Mouse (Mus musculus): ENCODE results near the gene Sdha. TPM values are rescaled to one million over a fixed set of nuclear protein-coding genes. Genes with fewer than 3 reads are reported as not detected.

Sdha gene
- total RNA-seq, 2 experiments from 2014 or later: 450 to 473 TPM

DNA sequence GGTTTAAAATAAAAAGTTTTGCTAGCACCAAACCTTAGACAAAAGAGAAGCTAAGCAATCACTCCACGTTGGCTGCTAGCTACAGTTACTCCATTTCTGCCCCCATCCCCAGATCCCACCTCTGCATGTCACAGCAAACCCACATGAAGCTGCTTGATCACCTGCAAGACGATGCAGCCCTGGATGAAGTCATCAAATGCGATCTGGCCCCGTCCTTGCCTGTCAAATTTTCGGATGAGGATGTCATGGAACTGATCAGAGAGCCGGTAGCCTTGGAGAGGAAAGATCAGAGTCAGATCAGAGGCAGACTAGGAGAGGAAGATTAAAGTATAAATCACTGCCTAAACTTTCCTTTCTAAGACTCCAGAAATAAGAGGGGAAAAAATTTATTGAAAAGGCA is 44.7 kb downstream of the Sdha start:
- no peak for DNase-seq (ENCODE audit: low spot score in 2 of 2)

DNA sequence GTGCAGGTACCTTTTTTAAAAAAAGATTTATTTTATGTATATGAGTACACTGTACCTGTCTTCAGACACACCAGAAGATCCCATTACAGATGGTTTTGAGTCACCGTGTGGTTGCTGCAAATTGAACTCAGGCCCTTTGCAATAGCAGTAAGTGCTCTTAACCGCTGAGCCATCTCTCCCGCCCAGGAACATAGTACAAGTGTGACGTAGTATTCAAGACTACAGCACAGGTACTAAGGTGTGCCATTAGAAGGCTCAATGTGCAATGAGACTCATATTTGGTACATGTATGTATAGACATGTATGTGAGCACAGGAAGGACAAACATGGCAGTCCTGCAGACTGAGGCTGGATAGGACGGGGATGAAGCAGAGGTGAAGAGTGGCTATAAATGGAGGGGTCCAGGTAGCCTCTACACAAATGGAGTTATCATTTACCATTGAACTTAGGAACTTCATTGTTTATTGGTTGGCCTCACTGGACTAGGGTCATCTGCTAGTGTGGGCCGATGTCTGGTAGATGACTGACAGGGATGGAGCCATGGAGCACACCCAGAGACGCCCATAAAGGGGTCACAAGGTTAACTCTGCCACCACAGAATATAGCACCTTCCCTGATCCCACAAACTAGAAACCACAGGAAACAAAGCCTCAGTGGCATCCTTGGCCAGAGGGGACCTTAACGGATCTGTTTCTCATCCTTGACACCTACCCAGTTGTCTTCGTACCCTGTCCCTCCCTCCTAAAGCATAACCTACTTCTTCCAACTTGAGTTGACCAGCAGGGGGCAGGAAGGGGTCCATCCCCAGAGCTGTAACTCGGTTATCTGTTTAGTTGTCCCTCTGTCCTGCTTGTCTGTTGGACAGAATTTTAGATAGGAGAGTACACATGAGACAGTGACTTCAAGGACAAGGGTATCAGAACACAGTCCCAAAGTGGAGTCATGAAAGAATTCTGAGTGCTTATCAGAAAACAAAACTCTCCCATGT is 47.7 kb downstream of the Sdha start:
- no peak for DNase-seq (ENCODE audit: low spot score in 2 of 2)

DNA sequence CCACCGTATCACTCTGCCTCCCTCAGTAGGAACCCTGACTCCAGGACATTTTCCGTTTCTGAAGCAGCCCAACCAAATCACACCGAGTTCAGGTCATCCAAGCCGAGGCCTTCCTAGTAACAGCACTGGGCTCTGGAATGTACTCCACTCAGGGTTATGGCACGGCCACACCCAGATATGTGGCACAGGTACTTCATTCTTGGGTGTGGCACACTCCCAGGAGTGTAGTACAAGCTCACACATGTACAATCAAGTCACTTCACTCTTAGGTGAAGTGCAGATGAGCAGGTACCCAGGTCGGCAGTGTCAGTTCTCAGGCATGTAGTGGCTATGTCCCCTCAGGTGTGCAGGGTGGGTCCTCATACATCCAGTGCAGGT is 48.5 kb downstream of the Sdha start:
- no peak for DNase-seq (ENCODE audit: low spot score in 2 of 2)

DNA sequence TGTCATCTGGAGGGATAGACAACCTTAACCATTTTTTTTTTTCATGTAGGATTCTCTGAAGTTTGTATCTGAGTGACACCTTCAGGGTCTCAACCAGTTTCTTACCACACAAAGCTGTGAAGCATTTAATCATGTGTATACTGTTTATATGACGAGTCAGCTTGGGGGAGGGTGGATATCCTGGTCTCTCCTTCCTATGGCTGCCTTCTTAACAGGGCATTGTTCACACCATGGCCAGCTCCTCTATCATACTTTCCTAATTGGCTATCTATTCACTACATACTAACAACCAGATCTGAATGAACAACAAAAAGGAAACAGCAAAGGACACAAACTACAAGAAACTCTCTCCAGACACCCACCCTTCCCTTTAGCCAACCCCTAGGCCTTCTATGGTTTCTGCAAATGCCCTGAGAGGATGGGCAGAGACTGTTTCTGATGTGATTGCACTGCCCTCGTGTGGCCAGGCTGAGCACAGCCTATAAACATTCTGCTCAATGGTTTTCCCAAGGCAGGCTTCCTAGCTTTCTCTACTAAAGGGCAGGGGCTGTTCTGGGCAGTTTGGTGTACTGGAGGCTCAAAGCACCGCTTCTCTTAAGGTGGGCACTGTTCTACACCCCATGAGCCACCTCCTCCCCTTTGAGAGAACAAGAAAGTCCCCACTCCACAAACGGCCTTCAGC is 49.0 kb downstream of the Sdha start:
- peak; percentile 13 to 48 for DNase-seq (ENCODE audit: low spot score in 2 of 2)

DNA sequence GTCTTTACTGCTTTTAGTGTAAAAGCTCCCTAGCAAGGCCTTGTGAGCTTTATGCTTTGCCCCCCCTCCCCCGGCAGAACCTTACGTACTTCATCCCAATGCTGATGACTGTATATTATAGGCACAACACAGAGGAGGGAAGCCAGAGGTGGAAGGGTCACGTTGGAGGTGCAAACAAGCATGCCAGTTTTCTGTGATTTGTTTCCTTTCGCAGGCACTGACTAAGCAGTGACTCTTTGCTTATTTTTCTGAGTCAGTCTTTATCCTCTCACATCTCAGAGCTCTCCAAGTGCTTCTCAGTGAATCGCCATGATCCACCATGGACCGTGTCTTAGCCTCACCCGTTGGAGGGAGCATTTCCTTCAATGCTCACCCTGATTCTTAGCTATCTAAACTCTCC is 53.7 kb downstream of the Sdha start:
- DNase-seq (ENCODE audit: low spot score in 2 of 2): no peak

DNA sequence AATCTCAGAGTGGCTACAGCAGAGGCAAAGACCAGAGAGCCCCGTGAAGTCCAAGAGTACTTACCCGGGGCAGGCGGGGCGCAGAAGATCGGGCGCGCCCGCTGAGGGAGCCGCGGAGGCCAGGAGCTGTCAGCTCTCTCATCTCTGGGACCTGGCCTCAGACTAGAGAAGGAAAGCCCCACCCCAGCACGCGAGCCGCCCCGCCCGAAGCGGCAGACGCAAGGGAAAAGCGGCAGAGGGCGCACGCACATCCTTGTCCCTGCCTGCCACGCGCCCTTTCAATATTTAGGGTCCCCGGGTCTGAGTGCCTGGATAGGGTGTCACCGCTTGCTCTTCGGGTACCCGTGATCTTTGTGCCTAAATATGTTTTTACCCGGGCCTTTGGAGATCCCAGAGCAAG is 57.9 kb downstream of the Sdha start, which contains the start of gene Ahrr:
Gene Ahrr, minus strand, starts transcription at position 165 of the 400 bp plus-strand sequence.
- peak; percentile 12 to 18 for DNase-seq (ENCODE audit: low spot score in 2 of 2)

DNA sequence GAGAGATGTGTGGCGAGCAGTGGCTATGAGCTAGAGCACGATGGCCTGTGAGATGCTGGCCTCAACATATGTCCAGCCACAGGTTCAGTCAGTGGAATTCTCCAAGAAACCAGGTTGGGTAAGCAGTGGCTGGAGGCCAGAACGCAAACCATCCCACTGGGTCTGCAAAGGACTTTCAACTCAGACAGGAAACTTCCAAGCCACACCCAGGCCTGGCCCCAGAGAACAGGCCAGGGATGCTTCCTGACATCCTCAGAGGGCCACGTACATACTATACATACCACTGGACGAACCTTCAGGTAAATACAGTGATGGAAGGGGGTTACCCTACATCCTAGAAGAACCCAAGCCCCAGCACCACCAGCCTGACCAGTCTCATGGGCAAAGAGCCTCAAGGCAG is 60.4 kb downstream of the Sdha start:
- DNase-seq (ENCODE audit: low spot score in 2 of 2): no peak

DNA sequence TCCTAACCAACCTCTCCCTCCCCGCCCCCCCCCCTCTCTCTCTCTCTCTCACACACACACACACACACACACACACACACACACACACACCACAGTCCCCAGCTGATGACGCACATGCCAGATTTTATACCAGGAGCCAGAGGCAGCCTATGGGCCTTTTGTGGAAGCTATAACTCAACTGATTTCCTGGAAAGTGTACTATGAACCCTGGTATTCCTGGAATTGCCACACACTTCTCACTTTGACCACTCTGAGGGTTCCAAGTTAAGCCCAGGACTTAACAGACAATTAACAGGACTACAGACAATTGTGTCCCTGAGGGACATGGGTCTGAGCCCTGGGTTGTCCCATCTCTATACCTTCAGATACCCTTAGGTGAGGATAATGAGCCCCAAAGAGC is 67.8 kb downstream of the Sdha start:
- no peak for DNase-seq (ENCODE audit: low spot score in 2 of 2)

DNA sequence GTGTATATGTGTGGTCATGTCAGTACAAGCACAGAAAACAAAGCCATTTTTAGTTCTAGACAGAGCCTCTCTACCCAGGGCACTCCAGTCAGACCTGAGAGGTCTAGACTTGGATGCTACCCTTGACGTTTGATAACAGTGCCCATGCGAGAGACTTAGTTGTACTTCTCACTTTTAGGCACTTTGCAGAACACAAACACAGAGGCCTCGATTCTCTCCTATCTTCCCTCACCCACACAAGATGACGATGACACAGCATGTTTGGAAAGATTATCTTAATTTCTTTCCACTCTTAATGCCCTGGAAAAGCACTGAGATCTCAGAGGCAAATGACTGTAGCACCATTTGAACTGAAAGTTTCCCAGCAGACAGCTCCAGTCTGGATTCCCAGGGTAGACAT is 74.4 kb downstream of the Sdha start:
- no peak for DNase-seq (ENCODE audit: low spot score in 2 of 2)

Other genes starting within 250 kb of the Sdha start
- gene Slc9a3, start 228.8 kb downstream of the Sdha start, total RNA-seq (2021): 1 to 10 TPM in 1 of 2 experiments, under 1 TPM in 1; 0.42 to 3.2 TPM
- 10 to 100 TPM; 57.6 to 62.6 TPM for gene Exoc3, start 141.5 kb downstream of the Sdha start, total RNA-seq (2021)
- 1 to 10 TPM; 2.3 to 2.4 TPM for gene Ahrr, start 57.9 kb downstream of the Sdha start, total RNA-seq (2021)
- gene Pdcd6, start 32.7 kb downstream of the Sdha start, total RNA-seq (2021): 100 to 1,000 TPM; 143 to 145 TPM
- 10 to 100 TPM; 48.3 to 50.8 TPM for gene Ccdc127, start within 50 bp of the Sdha start, total RNA-seq (2021)
- 1 to 10 TPM in 1 of 2 experiments, under 1 TPM in 1; 0.78 to 1.5 TPM for gene Lrrc14b, start 13.7 kb upstream of the Sdha start, total RNA-seq (2021)
- gene Zfp72, start 40.6 kb upstream of the Sdha start, total RNA-seq (2021): 1 to 10 TPM; 2.9 to 3.3 TPM
- gene Ftl1-ps1, start 49.4 kb upstream of the Sdha start, total RNA-seq (2021): 100 to 1,000 TPM; 682 to 698 TPM
- 10 to 100 TPM; 13.2 to 13.7 TPM for gene Zfp825, start 143.7 kb upstream of the Sdha start, total RNA-seq (2021)